Mouse (Mus musculus): ENCODE data around the gene Ccdc88c.
A peak's percentile ranks its signal among the peaks of the same experiment; 100 is the strongest.

Ccdc88c gene

DNA sequence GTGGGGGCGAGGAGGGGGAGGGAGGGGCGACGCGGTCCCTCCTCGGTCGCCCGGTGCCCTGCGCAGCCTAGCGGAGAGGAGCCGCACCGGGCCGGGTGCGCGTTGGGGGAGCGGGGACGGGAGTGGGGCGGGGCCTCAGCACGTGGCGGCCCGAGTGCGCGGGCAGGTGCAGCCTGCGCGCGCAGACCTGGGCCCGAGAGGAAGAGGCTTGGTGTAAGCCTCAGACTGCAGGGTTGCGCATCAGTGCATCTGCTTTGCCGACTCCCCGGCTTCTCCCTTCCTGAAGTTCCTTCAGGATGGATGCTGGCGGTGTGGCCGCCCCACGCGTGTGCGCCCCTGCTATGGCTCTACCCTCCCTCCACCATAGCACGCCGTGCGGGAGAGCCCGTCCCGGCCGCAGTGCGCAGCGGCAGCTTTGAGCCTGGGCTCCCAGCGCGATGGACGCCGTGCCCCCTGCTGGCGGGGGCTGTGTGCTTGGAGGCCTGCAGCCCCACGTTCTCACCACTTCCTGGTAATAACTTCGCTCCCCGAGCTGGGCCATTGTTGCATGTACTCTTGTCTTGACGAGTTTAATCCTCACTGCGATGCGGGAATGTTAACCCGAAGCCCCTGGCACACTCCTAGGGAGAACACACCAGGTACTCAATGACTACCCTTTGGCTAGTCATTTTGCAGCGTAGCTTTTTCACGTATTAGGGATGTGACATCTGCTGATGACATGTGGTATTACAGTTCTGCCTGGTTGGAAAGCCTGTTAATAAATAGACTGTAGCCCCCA is at the start of gene Ccdc88c:
Gene Ccdc88c (minus strand): TSS at position 103 of the 778 bp plus-strand sequence.
- peak; percentile 76 for DNase-seq (ENCODE audit: low read depth, low spot score)

DNA sequence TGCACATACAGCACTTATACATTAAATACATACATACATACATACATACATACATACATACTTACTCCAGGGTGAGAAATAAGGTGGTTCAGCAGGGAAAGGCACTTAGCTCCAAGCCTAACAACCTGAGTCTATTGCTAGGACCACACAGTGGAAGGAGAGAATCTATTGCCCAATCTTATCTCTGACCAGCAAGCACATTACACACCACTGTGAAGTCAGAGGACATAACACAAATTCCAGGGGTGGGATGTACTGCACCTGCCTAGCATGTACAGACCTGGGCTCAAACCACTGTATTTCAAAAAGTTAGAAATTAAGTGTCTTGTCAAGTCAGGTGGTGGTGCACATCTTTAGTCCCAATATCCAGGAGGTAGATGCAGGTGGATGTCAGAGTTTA is 49.1 kb upstream of the Ccdc88c start:
- DNase-seq (ENCODE audit: low read depth, low spot score) = no peak

GRCm38 (mm10) chr12:101075433-101075832 is 46.6 kb upstream of the Ccdc88c start:
- DNase-seq (ENCODE audit: low read depth, low spot score) = no peak

DNA sequence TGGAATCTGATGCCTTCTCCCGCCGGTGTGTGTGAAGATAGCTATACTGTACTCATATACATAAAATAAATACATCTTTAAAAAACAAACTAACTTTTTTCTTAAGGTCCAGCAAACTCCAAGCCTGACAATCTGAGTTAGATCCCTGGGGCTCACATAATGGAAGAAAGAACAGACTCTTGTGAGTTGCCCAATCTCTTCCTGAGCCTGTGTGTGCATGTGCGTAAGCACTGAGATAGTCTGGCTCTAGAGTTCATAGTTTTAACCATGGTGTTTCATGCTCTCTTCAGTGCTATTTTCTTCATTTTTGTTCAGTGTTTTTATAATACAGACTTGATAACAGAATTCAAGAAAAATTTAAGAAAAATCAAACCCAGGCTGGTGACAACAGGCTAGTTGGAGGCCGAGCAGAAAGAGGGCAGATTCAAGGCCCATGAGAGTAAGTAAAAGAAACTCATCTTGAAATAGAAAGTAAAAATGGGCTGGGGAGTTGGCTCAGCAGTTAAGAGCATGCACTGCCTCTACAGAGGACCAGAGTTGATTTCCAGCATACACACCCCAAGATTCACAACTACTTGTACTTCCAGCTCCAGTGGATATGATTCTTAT is 46.1 kb upstream of the Ccdc88c start:
- no peak for DNase-seq (ENCODE audit: low read depth, low spot score)

DNA sequence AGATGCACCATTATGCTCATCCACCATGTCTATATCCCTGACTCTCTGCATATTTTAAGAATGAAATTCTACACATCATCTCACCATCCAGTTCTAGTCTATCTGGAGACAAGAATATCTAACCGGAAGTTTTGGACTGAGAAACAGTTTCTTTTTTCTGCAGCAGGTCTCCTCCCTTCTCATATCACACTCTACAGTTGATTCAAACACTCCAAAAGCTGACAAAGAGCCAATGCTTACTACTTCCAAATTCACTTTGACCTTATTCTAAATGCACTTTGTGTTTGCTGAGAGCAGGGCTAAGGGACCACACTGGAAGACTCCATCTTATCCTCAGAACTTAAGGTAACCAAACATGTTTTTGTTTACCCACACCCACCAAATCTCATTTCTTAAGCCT is 41.0 kb upstream of the Ccdc88c start:
- DNase-seq (ENCODE audit: low read depth, low spot score) = no peak

DNA sequence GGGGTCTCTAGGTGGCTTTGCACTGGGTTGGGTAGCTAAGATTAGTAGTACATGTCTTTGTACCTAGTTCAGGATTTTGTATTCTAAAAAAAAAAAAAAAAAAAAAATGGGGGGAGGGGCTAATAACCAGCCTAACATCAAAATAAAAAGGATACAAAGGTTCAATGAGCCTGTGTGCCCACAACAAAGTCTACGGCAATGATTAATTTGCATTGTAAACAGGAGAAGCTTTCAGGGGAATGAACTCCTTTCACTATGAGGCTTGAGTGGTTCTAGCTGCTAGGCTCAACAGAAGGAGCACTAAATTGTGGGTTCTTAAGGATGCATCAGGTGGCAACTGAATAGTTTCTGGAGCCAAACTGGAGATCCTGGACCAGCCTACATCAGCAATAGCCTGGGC is 37.5 kb upstream of the Ccdc88c start:
- no peak for DNase-seq (ENCODE audit: low read depth, low spot score)

- no peak for DNase-seq (ENCODE audit: low read depth, low spot score)
These were observed 11.1 kb upstream of the Ccdc88c start for GRCm38 (mm10) chr12:101039956-101040355.

DNA sequence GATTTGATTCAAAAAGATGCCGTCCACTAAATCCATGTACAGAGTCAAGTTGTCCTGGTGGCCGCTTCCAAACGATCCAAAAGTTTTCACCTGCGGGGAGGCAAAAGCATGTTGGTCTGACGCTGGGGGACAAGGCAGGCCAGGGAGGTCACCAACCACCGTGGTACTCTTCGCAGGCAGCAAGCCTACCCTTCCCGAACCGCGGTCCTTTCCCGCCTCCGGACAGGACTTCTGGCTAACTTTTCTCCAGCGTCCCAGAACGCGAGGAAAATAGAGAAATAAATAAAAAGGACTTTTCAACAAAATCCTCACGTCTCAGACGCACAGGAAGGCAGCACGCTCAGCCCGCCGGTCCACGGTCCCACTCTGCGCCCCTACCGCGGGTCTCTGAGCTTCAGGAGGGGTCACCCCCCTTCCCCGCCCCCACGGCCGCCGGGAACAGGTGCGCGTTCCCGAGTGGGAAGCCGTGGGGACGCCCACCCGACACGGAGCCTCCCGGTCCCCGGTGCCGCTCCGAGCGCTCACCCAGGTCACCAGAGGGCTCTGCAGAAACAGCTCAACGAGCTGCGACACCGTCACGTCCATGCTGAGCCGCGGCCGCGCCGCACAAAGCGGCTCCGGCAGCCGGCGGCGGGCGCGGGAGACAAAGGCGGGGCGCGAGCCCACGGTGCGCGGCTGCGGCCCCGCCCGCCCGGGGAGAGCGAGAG is 456 bp downstream of the Ccdc88c start:
- DNase-seq (ENCODE audit: low read depth, low spot score) = no peak

GRCm38 (mm10) chr12:101027451-101028246 is 1.2 kb downstream of the Ccdc88c start:
- no peak for DNase-seq (ENCODE audit: low read depth, low spot score)

GRCm38 (mm10) chr12:101026946-101027345 is 1.9 kb downstream of the Ccdc88c start:
- no peak for DNase-seq (ENCODE audit: low read depth, low spot score)

GRCm38 (mm10) chr12:101026518-101026917 is 2.3 kb downstream of the Ccdc88c start:
- DNase-seq (ENCODE audit: low read depth, low spot score) = no peak

GRCm38 (mm10) chr12:101026025-101026424 is 2.8 kb downstream of the Ccdc88c start:
- DNase-seq (ENCODE audit: low read depth, low spot score) = no peak

DNA sequence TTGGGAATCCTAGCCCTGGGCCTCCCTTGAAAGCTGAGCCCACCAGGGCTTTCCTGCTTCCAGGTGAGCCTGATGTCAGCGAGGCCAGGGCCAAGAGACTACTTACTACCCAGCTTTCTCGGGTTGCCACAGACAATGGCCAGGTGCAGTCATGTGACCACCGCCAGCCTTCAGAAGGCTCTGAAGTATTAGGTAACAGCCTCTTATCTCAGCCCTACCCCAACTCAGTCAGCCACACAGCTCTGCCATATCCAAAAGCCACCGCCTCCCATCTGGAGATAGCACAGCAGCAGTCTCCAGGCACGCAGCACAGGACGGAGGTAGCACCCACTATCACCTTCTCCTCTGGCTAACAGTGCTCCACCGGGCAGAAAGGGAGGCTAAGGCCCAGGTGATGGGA is 3.5 kb downstream of the Ccdc88c start:
- DNase-seq (ENCODE audit: low read depth, low spot score) = no peak

- DNase-seq (ENCODE audit: low read depth, low spot score) = no peak
These were observed 4.0 kb downstream of the Ccdc88c start for GRCm38 (mm10) chr12:101024824-101025223.

- no peak for DNase-seq (ENCODE audit: low read depth, low spot score)
These were observed 5.7 kb downstream of the Ccdc88c start for GRCm38 (mm10) chr12:101023143-101023542.

GRCm38 (mm10) chr12:101022353-101022752 is 6.5 kb downstream of the Ccdc88c start:
- no peak for DNase-seq (ENCODE audit: low read depth, low spot score)

DNA sequence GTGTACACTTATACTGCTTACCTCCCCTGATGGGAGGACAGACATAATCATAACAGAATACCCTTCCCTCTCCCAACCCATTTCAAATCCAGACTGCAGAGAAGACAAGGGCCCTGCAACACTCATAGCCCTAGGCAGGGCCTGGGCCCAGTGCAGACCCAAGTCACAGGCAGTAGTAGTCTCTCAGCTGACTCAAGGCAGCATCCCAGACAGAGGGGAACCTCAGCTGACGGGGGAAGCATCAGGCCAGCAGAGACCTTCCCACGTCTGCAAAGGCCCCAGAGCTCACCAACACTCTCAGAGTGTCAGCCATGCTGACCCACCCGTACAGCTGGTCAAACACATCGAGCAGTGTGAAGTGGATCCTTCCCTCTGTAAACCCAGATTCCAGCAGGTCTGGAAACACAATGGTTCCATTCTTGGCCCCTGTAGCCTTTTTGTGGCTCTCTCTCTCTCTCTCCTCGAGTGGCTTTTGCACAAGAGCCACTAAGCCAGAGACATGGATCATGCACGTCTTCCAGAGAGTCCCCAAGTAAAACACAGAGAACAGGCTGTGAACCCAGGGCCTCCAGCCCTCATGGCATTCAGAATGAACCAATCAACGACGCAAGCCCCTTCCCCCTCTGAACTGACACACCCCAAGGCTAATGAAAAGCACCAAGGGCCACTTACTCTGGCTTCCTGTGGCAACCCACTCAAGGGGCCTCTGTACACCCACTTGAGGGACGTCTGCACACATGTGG is 7.2 kb downstream of the Ccdc88c start:
- no peak for DNase-seq (ENCODE audit: low read depth, low spot score)

- no peak for DNase-seq (ENCODE audit: low read depth, low spot score)
These were observed 8.4 kb downstream of the Ccdc88c start for GRCm38 (mm10) chr12:101020210-101021015.

- no peak for DNase-seq (ENCODE audit: low read depth, low spot score)
These were observed 9.4 kb downstream of the Ccdc88c start for GRCm38 (mm10) chr12:101019443-101019842.

- DNase-seq (ENCODE audit: low read depth, low spot score) = no peak
These were observed 9.8 kb downstream of the Ccdc88c start for GRCm38 (mm10) chr12:101019031-101019430.
